Mouse (Mus musculus) adrenal gland, postnatal 36 days (tissue): ENCODE measurements around the gene Lrp4. TPM values are rescaled to one million over a fixed set of nuclear protein-coding genes. Genes with fewer than 3 reads are reported as not detected.

Experiments
- DNase-seq, 2 experiments: peaks; one replicate each; pipeline ENCODE4 v3.0.0; 2021; ENCODE audit warnings: mixed read lengths in 1 of 2
- total RNA-seq, 2 experiments: library from RNA; stranded (reverse); gene quantifications; 2 replicates each; pipeline ENCODE4 v1.2.3; 2021

The Lrp4 gene
- total RNA-seq, 2 experiments from 2014 or later, result 4.3 to 4.8 TPM

- no peak for DNase-seq
Measured at GRCm38 (mm10) chr2:91453231-91454075, 3.9 kb upstream of the Lrp4 start.

DNA sequence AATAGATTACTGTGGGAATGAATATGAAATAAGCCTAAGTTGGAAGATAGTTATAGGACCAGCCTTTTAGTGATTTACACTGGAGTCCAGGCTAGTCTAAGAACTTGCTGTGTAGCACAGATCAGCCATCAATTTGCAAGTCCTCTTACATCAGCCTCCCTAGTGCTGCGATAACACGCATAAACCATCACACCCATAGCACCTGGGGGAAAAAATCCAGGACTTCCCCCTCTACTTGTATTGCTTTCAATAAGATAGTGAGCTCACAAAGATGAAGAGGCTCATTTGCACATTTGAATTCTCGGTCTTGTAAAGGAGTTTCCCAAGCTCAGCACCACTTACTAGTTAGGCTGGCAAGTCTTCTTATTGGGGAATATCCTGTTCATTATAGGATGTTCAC, 2.9 kb upstream of the Lrp4 start:
- DNase-seq, result no peak

GRCm38 (mm10) chr2:91455826-91456225, 1.5 kb upstream of the Lrp4 start:
- DNase-seq, result peak in 1 of 2 experiments; percentile 46

DNA sequence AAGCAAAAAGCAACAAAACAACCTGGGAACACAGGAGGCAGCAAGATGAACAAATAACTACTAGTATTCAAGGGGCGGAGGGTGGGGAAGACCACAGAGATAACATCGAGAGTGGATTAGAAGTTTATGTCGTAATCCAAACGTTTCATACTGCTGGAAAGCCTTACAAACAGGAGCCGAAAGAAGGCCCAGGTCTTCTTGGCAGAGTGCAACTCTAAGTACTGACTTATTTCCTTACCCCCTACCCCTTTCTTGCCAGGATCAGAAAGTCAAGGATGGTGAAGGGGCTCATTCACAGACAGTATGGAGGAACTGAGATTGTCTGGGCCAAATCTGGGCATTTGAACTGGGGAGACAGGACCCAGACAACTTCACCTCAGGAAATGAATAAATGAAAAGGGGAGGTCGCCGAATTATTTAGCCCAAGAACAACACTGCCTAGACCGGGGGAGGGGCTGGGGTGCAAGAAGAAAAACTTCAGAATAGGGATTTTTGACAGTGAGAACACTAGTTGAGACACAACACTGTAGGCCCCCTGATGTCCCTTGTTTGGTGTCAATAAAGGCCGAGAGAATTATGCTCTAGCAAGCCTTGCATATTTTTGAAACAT, 715 bp upstream of the Lrp4 start:
- no peak for DNase-seq

DNA sequence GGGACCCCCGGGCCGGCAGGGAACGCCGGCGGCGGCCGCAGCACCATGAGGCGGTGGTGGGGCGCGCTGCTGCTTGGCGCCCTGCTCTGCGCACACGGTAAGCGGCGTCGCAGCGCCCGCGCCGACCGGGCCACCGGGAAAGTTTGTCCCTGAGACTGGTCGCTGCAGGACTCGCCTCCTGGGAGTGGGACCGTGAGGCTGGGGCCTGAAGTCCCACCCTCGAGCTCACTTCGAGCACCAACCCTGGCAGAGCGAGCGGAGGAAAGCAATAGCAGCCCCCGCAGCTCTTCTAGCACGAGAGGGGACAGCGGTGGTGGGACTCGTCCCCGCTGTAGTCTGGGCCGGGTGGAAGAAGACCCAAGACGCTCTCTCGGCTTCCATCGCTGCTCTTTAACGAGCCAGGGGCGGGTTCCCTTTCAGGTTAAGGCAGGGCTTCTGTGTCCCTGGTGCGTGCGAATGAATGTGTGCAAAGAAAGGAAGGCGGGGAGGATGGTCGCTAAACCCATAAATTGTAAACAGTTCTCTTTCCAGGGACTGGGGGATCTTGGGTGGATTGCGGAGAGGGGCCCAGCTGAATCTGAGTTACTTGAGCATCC, 443 bp downstream of the Lrp4 start:
- peak; percentile 37 to 40 for DNase-seq

DNA sequence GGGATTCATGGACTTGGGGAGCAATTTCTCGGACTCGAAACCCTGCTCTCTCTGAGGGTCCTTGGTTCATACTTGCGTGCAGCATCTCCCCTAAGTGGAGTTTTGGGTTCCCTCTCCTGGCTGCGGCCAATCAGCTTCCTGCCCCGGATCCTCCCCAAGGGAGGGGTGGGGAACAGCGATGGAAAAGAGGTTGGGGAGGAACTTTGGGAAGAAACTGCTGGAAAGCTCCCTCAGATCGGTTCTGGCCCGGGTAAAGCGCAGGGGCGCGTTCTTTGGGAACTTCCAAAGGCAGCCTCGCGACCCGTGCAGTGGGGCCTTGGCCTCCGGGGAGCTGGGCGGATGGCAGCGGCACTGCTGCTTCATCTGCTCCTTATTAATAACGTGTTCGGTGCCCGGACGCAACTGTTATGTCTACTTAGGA, 951 bp downstream of the Lrp4 start:
- DNase-seq, result peak; percentile 47 to 59

- peak; percentile 48 to 64 for DNase-seq
Measured at GRCm38 (mm10) chr2:91458673-91459391, 1.5 kb downstream of the Lrp4 start.

DNA sequence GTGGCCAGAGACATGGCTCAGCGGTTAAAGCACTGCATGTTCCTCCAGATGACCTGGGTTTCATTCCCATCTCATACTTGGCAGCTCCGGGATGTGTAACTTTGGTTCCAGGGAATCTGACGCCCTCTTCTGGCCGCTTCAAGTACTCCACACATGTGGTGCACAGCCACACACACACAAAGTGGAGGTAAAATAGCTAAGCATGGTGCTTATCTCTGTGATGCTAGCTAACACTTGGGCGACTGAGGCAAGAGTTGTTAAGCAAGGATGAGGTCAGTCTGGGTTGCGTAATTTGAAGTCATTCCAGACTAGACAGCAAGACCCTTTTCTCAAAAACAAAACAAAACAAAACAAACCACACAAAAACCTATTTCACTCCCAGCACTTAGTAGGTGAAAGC, 2.8 kb downstream of the Lrp4 start:
- no peak for DNase-seq

- no peak for DNase-seq
Measured at GRCm38 (mm10) chr2:91460771-91461170, 3.5 kb downstream of the Lrp4 start.

DNA sequence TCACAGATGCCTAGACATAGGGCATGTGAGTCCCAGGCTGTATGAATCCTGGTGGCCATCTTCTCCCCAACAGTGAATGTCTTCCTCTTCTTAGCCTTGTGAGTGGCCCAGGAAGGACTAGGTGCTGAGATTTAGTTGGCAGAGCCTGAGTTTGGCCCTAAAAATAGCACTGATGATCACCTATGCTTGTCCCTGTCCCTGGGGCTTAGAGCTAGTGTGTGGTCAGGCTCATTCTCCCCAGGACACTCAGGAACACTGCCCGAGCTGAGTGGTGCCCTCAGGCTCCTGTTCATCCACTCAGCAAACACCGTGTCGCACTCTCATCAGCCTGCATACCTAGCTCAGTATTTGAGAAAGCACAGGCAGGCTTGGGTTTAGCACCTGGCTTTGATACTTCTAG, 4.0 kb downstream of the Lrp4 start:
- no peak for DNase-seq

- no peak for DNase-seq
Measured at GRCm38 (mm10) chr2:91462196-91462595, 4.9 kb downstream of the Lrp4 start.

DNA sequence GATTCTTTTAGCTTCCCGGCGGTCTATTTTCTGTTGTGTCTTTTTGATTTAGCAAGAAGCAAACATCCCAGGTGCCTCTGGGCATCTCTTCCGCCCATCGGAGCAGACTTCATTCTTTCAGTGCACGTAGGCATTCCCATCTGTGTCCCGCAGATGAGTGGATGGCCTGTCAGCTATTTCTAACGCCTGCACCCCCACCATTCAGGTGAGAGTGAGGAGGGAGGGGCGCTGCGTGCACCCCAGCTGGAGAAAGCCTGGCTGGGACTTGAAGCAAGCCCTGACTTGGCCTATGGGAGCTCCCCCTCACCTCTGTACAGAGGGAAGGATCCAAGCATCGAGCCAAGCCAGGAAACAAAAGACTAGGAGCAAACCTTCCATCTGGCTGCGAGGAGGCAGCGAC, 5.4 kb downstream of the Lrp4 start:
- DNase-seq, result no peak

DNA sequence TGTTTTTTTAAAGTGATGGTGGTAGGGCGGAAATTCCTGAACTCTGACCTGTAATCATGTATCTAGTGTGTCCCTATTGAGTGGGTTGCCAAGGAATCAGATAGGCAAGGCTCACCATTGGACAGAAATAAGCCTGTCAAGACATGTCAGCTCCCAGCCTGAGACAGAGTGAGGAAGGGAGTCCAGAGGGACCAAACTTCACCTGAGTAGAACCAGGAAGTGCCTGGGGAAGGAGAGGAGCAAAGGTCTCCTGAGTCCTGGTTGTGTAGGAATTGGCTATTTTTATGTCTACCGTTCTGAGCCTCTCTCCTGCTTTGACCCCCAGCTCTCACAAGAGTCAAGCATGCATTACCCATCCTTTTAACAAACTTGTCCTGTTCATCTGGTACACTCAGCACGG, 8.6 kb downstream of the Lrp4 start:
- no peak for DNase-seq

DNA sequence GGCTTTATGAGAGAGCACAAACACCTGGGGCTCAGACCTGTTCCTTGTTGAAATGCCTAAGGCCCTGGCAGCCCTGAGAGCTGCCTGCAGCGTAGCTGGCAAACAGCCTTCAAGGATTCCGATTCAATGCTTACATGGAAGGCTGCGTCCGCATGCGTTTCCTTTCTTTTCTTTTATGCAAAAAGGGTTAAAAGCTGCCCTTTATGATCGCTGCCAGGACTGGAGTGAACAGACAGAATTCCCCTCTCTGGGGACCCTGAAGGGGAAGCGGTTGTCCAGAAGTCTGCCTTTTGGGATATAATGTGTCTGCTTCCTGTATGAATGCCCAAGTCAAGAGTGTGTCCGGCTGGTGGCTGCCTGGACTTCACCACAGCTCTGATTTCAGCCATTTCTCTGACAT, 10.3 kb downstream of the Lrp4 start:
- no peak for DNase-seq

DNA sequence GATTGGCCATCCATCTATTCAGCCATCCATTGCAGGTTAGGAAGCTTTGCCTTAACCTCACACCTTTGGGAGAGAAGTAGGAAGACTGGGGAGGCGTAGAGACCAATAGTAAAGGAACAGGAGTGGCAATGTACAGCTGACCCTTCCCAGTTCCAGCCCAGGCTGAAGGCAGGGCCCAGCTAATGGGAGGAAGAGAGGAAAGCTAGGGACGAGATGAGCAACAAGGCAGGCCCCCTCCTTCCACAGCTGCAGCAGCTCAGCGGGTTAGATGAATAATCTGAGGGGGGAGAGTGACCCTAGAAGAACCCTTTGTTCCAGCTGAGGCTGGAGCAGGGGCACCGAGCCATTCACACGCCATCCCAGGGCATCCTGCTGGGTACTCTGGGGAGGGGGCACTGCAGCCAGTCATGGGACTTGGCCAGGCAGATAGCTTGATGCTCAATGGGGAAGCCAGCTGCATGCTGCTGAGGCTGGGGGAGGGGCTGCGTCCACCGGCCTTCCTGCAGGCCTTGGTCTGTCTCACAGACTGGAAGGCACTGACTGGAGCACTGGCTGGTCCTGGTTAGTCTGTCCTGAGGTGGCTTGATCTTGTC, 12.8 kb downstream of the Lrp4 start:
- DNase-seq, result no peak

GRCm38 (mm10) chr2:91474358-91474757, 17.0 kb downstream of the Lrp4 start:
- DNase-seq, result no peak

- no peak for DNase-seq
Measured at GRCm38 (mm10) chr2:91475791-91476190, 18.5 kb downstream of the Lrp4 start.

DNA sequence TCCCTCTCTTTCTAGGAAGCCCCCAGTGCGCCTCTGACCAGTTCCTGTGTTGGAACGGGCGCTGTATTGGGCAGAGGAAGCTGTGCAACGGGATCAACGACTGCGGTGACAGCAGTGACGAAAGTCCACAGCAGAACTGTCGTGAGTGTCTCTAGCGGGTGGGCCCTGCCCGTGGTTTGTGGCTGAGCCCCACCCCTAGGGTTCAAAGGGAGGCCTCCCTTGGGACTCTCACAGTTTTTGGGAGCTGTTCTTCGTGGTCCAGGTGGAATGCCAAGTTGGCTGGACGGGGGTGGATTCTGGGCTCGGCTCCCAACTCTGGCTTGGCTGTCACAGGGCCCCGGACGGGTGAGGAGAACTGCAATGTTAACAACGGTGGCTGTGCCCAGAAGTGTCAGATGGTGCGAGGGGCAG, 18.9 kb downstream of the Lrp4 start:
- peak; percentile 18 to 56 for DNase-seq

GRCm38 (mm10) chr2:91476841-91477240, 19.5 kb downstream of the Lrp4 start:
- no peak for DNase-seq

DNA sequence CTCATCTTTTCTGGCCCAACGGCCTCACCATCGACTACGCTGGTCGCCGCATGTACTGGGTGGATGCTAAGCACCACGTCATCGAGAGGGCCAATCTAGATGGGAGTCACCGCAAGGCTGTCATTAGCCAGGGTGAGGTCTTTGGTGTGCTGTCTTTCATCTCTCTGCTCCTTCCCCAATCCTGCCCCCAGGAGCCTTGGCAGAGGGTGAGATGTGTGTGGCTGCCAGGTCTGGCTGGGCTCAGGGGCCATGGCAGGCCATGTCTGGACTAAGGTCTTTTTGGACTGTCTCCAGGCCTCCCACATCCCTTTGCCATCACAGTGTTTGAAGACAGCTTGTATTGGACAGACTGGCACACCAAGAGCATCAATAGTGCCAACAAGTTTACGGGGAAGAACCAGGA, 23.1 kb downstream of the Lrp4 start:
- DNase-seq, result no peak

- peak; percentile 27 to 61 for DNase-seq
Measured at GRCm38 (mm10) chr2:91480805-91481514, 23.6 kb downstream of the Lrp4 start.

GRCm38 (mm10) chr2:91484698-91485097, 27.4 kb downstream of the Lrp4 start:
- DNase-seq, result no peak
